Mouse (Mus musculus) stomach, adult 2 months (tissue): ENCODE measurements around the gene Etfb. TPM values are rescaled to one million over a fixed set of nuclear protein-coding genes. Genes with fewer than 3 reads are reported as not detected.

ENCODE experiments used
- polyA plus RNA-seq: library from polyadenylated mRNA; depleted of rRNA; stranded (reverse); fragments of >200 nt; gene quantifications from 2 replicates; pipeline ENCODE4 v1.2.3, GENCODE M21; 2012; rRNA removed

Gene Etfb
- polyA plus RNA-seq: 21.8 and 22.9 TPM in 2 replicates

GRCm38 (mm10) chr7:43443917-43444293 lies at the start of gene Etfb, which contains the start of gene Gm45233:
Gene Etfb (plus strand): TSS chr7:43444083.
Gene Gm45233 (plus strand): TSS chr7:43444128.

GRCm38 (mm10) chr7:43408131-43408553 lies 35.7 kb upstream of the Etfb start, which contains the start of gene Siglecg:
Gene Siglecg (plus strand): TSS chr7:43408204.

GRCm38 (mm10) chr7:43427406-43427805 lies 16.5 kb upstream of the Etfb start, which contains the start of gene Lim2:
Gene Lim2 (plus strand): TSS chr7:43427670.

GRCm38 (mm10) chr7:43436341-43437255 lies 7.3 kb upstream of the Etfb start, which contains the start of gene Nkg7:
Gene Nkg7 (plus strand): TSS chr7:43437073.

GRCm38 (mm10) chr7:43440482-43440881 lies 3.4 kb upstream of the Etfb start, which contains the start of gene Cldnd2:
Gene Cldnd2 (plus strand): TSS chr7:43440782.

GRCm38 (mm10) chr7:43462851-43463250 lies 19.0 kb downstream of the Etfb start, which contains the start of gene Vsig10l:
Gene Vsig10l (plus strand): TSS chr7:43463151.

GRCm38 (mm10) chr7:43489631-43490125 lies 45.8 kb downstream of the Etfb start, which contains the start of gene Iglon5:
Gene Iglon5 (minus strand): TSS chr7:43490075.

Other genes with a start within 250 kb of the Etfb start
- gene Zfp715, start 130.8 kb upstream of the Etfb start, polyA plus RNA-seq: 0.30 and 0.62 TPM in 2 replicates
- gene Siglecf, start 92.7 kb upstream of the Etfb start, polyA plus RNA-seq: 1.4 and 1.7 TPM in 2 replicates
- 1.7 and 2.9 TPM in 2 replicates for gene Siglecg, start 35.9 kb upstream of the Etfb start, polyA plus RNA-seq
- gene Lim2, start 16.4 kb upstream of the Etfb start, polyA plus RNA-seq: not detected in 2 replicates
- 0.75 and 1.7 TPM in 2 replicates for gene Nkg7, start 7.0 kb upstream of the Etfb start, polyA plus RNA-seq
- not detected in 2 replicates for gene Cldnd2, start 3.3 kb upstream of the Etfb start, polyA plus RNA-seq
- 0.40 and 0.47 TPM in 2 replicates for gene Gm45233, start within 50 bp of the Etfb start, polyA plus RNA-seq
- gene Vsig10l, start 19.1 kb downstream of the Etfb start, polyA plus RNA-seq: 18.5 and 34.7 TPM in 2 replicates
- gene Iglon5, start 46.0 kb downstream of the Etfb start, polyA plus RNA-seq: 3.7 and 4.2 TPM in 2 replicates
- gene 4931406B18Rik, start 61.9 kb downstream of the Etfb start, polyA plus RNA-seq: not detected in 2 replicates
- gene Cd33, start 100.3 kb downstream of the Etfb start, polyA plus RNA-seq: 2.5 and 2.8 TPM in 2 replicates
- 0.17 and 0.19 TPM in 2 replicates for gene Zfp658, start 118.2 kb downstream of the Etfb start, polyA plus RNA-seq
- 0.06 and 0.27 TPM in 2 replicates for gene Zfp719, start 135.5 kb downstream of the Etfb start, polyA plus RNA-seq
- not detected in 2 replicates for gene Zfp819, start 163.1 kb downstream of the Etfb start, polyA plus RNA-seq
- 0.05 TPM in 1 of 2 replicates, not detected in the other for gene Ceacam18, start 190.6 kb downstream of the Etfb start, polyA plus RNA-seq
- 0.71 and 1.8 TPM in 2 replicates for gene Siglece, start 216.1 kb downstream of the Etfb start, polyA plus RNA-seq
- gene Ctu1, start 227.9 kb downstream of the Etfb start, polyA plus RNA-seq: 7.3 and 10.5 TPM in 2 replicates
- gene Klk14, start 246.3 kb downstream of the Etfb start, polyA plus RNA-seq: 8.7 and 11.1 TPM in 2 replicates